Mouse (Mus musculus) neural tube, embryonic 12.5 days (tissue): ENCODE data around the gene Scd2. TPM values are rescaled to one million over a fixed set of nuclear protein-coding genes. Genes with fewer than 3 reads are reported as not detected.

Experiments
- ATAC-seq: fragments of 200-750 bp; cut with Nextera tagmentation; 2 replicates; pipeline ENCODE4 v1.8.0; 2017; ENCODE audit warnings: low read depth, mild to moderate bottlenecking, moderate TSS enrichment, moderate library complexity; ENCODE audit not compliant: low FRiP score
- H3K27ac ChIP-seq: fragments of 300-500 bp; sonication (generic); 2 replicates; pipeline ENCODE4 v1.5.1; 2016
- H3K27me3 ChIP-seq: fragments of 300-500 bp; sonication (generic); replicated peaks from 2 replicates; pipeline ENCODE4 v1.6.1; 2016; ENCODE audit warnings: mild to moderate bottlenecking
- H3K36me3 ChIP-seq: fragments of 300-500 bp; sonication (generic); 2 replicates; pipeline ENCODE4 v1.6.1; 2016; ENCODE audit warnings: mild to moderate bottlenecking
- H3K4me1 ChIP-seq: fragments of 300-500 bp; sonication (generic); 2 replicates; pipeline ENCODE4 v1.6.1; 2016
- H3K4me2 ChIP-seq: fragments of 300-500 bp; sonication (generic); replicated peaks from 2 replicates; pipeline ENCODE4 v1.6.1; 2016; ENCODE audit warnings: mild to moderate bottlenecking
- H3K4me3 ChIP-seq: fragments of 300-500 bp; sonication (generic); 2 replicates; pipeline ENCODE4 v1.5.1; 2016
- H3K9ac ChIP-seq: fragments of 300-500 bp; sonication (generic); 2 replicates; pipeline ENCODE4 v1.6.1; 2016; ENCODE audit warnings: mild to moderate bottlenecking
- H3K9me3 ChIP-seq: fragments of 300-500 bp; sonication (generic); 2 replicates; pipeline ENCODE4 v1.6.1; 2016; ENCODE audit warnings: mild to moderate bottlenecking
- WGBS: fragments of 180-500 bp; shearing (Covaris S2); methylation state at CpG from one replicate; pipeline ENCODE4 v1.1.7; 2016; 5-methylcytosine and 5-hydroxymethylcytosine counted together
- polyA plus RNA-seq: library from polyadenylated mRNA; unstranded; fragments of >200 nt; fragmentation: Nextera tagmentation; extraction: Ambion mirVana; gene quantifications from 2 replicates; pipeline ENCODE4 v1.2.1, GENCODE M21; 2016

Scd2 gene
- polyA plus RNA-seq, 1 experiment from 2014 or later: 371 TPM

DNA sequence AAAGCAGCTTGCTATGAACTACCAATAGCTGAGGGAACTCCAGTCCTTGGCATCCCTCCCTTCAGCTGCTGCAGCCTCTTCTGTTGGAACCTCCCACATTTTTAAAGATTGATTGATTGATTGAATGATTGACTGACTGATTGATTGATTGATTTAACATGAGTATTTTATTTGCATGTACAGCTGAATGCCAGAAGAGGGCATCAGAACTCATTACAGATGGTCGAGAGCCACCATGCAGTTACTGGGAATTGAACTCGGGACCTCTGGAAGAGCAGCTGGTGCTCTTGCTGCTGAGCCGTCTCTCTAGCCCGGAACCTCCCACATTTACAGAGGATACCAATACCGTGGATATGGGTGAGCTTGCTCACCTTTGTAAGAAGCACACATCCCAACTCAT, 33.0 kb upstream of the Scd2 start:
- Histone ChIP-seq H3K4me3 (no peak overlapping the region), H3K4me2 (no peak overlapping the region), H3K27me3 (no peaks in the 10 kb centered on the region), H3K9me3 (no peaks in the 10 kb centered on the region), H3K27ac (no peak overlapping the region), H3K4me1 (peaks cover 7% of the 10 kb centered on the region), H3K9ac (no peak overlapping the region), H3K36me3 (no peaks in the 10 kb centered on the region)
- 83% methylated on average over 5 of the region's 5 CpGs for WGBS
- ATAC-seq: no peak

GRCm38 (mm10) chr19:44261774-44262173, 31.7 kb upstream of the Scd2 start:
- H3K27ac ChIP-seq: no peak overlapping the region
- no peaks in the 10 kb centered on the region for H3K9me3 ChIP-seq
- no peaks in the 10 kb centered on the region for H3K27me3 ChIP-seq
- 76% methylated on average over 7 of the region's 7 CpGs for WGBS
- H3K4me2 ChIP-seq: no peak overlapping the region
- H3K36me3 ChIP-seq: no peaks in the 10 kb centered on the region
- H3K4me1 ChIP-seq: peaks cover 15% of the 10 kb centered on the region
- no peak overlapping the region for H3K4me3 ChIP-seq
- ATAC-seq: no peak
- no peak overlapping the region for H3K9ac ChIP-seq

GRCm38 (mm10) chr19:44263581-44263980, 29.9 kb upstream of the Scd2 start:
- no peaks in the 10 kb centered on the region for H3K27me3 ChIP-seq
- H3K4me3 ChIP-seq: no peak overlapping the region
- no peak overlapping the region for H3K27ac ChIP-seq
- H3K4me2 ChIP-seq: no peak overlapping the region
- H3K4me1 ChIP-seq: peaks cover 24% of the 10 kb centered on the region
- ATAC-seq: no peak
- no peaks in the 10 kb centered on the region for H3K36me3 ChIP-seq
- H3K9ac ChIP-seq: no peak overlapping the region
- H3K9me3 ChIP-seq: no peaks in the 10 kb centered on the region
- 80% methylated on average over 3 of the region's 3 CpGs for WGBS

DNA sequence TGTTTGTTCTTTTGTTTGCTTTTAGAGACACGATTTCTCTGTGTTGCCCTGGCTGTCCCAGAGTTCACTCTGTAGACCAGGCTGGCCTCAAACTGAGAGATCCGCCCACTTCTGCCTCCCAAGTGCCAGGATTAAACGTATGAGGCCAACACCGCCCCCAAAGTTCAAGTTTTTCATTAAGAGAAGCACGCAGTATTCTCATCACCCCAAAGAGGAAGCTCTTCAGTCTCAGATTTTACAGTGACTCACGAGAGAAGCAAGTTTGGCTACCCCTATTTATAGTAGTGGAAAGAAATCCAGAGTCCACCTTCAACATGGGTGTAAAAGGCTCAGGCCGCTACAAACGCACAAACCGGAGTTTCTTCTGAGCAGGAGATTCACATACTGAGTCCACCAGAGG, 29.2 kb upstream of the Scd2 start:
- Histone ChIP-seq H3K27ac (no peak overlapping the region), H3K4me1 (peaks cover 24% of the 10 kb centered on the region), H3K4me3 (no peak overlapping the region), H3K4me2 (no peak overlapping the region), H3K36me3 (no peaks in the 10 kb centered on the region), H3K9me3 (no peaks in the 10 kb centered on the region), H3K27me3 (no peaks in the 10 kb centered on the region), H3K9ac (no peak overlapping the region)
- WGBS: 76% methylated on average over 9 of the region's 9 CpGs
- ATAC-seq: no peak

GRCm38 (mm10) chr19:44265300-44265699, 28.2 kb upstream of the Scd2 start:
- Histone ChIP-seq H3K4me3 (no peak overlapping the region), H3K27me3 (no peaks in the 10 kb centered on the region), H3K4me2 (no peak overlapping the region), H3K36me3 (no peaks in the 10 kb centered on the region), H3K27ac (no peak overlapping the region), H3K9me3 (no peaks in the 10 kb centered on the region), H3K4me1 (peaks cover 24% of the 10 kb centered on the region), H3K9ac (no peak overlapping the region)
- 16% methylated on average over 7 of the region's 7 CpGs for WGBS
- ATAC-seq: no peak

DNA sequence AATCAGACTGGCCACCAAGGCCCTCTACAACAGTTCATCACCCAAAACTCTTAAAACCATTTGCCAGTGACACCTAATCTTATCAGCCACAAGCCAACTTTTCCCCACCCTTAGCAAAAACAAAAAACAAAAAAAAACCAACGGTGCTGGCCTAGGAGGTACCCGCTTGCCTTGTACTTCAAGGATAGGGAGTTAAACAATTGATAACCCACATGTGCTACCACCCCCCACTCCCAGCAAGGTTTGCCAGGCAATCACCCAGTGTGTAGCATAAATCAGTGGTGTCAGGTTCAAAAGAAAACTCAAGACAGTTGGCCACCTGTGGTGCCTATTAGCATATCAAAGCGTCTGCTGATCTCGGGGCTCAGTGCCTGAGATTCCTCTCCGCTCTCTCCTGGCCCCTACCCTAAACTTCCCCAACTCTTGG, 27.6 kb upstream of the Scd2 start:
- Histone ChIP-seq H3K4me1 (peaks cover 24% of the 10 kb centered on the region), H3K4me3 (no peak overlapping the region), H3K36me3 (no peaks in the 10 kb centered on the region), H3K27me3 (no peaks in the 10 kb centered on the region), H3K9ac (no peak overlapping the region), H3K9me3 (no peaks in the 10 kb centered on the region), H3K4me2 (peak overlapping the region; percentile 82), H3K27ac (no peak overlapping the region)
- ATAC-seq: peak; percentile 48; the same call in 1 of the 2 replicates
- 12% methylated on average over 5 of the region's 5 CpGs for WGBS

DNA sequence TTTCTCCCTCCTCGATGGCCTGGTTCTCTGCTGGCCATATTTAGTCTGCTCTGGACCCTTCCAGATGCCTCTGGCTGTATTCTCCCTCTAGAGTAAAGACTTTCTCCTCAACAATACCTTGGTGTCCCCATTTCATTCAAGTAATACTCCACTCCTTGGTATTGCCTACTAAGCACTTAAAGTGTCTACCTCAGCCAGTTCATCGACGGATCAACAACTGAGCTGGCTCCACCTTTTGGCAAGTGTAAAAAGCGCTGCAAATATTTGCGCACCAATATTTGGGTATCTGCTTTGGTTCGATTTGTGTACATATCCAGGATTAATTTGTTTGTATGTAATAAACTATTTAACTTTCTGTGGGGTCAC, 27.0 kb upstream of the Scd2 start:
- H3K36me3 ChIP-seq: no peaks in the 10 kb centered on the region
- peak overlapping the region; percentile 91 for H3K27ac ChIP-seq
- H3K27me3 ChIP-seq: no peaks in the 10 kb centered on the region
- H3K4me2 ChIP-seq: peak overlapping the region; percentile 82
- H3K4me3 ChIP-seq: peak overlapping the region; percentile 51; the same call in 1 of the 2 replicates
- peak overlapping the region; percentile 71 for H3K9ac ChIP-seq
- peak; percentile 18; the same call in 1 of the 2 replicates for ATAC-seq
- WGBS: 3% methylated on average over 6 of the region's 6 CpGs
- H3K4me1 ChIP-seq: peaks cover 24% of the 10 kb centered on the region
- H3K9me3 ChIP-seq: no peaks in the 10 kb centered on the region

DNA sequence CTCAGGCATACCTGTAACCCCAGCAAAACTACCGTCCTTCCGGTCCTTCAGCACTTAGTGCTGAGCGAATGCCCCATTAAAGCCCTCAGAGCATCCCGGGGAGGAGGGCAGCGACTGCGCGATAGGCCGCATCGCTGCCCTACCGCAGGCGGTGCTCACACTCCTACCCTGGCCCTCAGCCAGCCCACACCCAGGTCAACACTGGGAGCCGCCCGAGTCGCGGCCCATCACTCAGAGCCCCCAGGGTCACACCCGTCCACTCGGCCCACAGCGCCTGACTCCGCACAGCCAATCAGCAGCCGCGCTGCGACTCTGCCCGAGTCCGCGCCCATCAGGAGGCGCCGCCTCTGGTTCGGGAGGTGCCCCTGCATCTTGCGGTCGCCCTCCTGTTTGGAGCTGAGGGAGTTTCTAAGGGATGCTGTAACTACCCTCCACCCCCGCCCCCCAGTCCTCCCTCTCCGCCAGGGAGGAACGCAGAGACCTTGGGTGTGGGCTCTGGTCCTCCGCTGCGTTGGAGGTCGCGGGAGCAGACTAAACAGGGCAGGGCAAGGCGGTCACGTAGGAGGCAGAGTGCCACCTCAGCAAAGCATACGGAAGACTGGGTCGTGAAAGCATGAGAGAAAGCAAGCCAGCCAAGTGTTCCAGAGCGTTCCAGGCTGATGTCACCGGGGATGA, 26.5 kb upstream of the Scd2 start:
- peak; percentile 97 for ATAC-seq
- H3K27ac ChIP-seq: peak overlapping the region; percentile 91
- peak overlapping the region; percentile 71 for H3K9ac ChIP-seq
- WGBS: under 1% methylated on average over 43 of the region's 43 CpGs
- peaks cover 24% of the 10 kb centered on the region for H3K4me1 ChIP-seq
- H3K4me3 ChIP-seq: peak overlapping the region; percentile 51
- peak overlapping the region; percentile 82 for H3K4me2 ChIP-seq
- no peaks in the 10 kb centered on the region for H3K36me3 ChIP-seq
- no peaks in the 10 kb centered on the region for H3K27me3 ChIP-seq
- H3K9me3 ChIP-seq: no peaks in the 10 kb centered on the region

- Histone ChIP-seq H3K27me3 (no peaks in the 10 kb centered on the region), H3K27ac (peak overlapping the region; percentile 91; the same call in 1 of the 2 replicates), H3K9ac (peak overlapping the region; percentile 71), H3K4me1 (peaks cover 24% of the 10 kb centered on the region), H3K9me3 (no peaks in the 10 kb centered on the region), H3K4me3 (peak overlapping the region; percentile 51), H3K4me2 (peak overlapping the region; percentile 82), H3K36me3 (no peaks in the 10 kb centered on the region)
- no peak for ATAC-seq
- 13% methylated on average over 18 of the region's 18 CpGs for WGBS
Observed at GRCm38 (mm10) chr19:44267499-44268002, 25.9 kb upstream of the Scd2 start.

GRCm38 (mm10) chr19:44273711-44274110, 19.8 kb upstream of the Scd2 start:
- WGBS: 76% methylated on average over 4 of the region's 4 CpGs
- Histone ChIP-seq H3K27ac (no peak overlapping the region), H3K27me3 (no peaks in the 10 kb centered on the region), H3K9ac (no peak overlapping the region), H3K9me3 (no peaks in the 10 kb centered on the region), H3K4me1 (no peaks in the 10 kb centered on the region), H3K4me2 (no peak overlapping the region), H3K4me3 (no peak overlapping the region), H3K36me3 (no peaks in the 10 kb centered on the region)
- no peak for ATAC-seq

DNA sequence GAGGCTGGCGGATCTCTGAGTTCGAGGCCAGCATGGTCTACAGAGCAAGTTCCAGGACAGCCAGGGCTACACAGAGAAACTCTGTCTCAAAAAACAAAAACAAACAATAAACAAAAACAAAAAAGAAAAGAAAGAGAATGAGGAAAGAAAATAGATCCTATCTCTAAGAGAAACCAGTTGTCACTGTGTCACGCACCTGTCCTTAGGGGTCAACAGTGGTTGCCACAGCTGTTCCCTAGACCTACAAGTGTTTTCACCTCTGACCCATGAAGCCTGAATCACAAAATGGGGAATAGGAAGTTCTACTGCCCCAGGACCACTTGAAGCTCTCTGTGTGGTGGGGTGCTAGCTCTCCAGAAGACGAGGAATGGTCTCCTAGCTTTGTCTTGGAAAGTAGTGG, 19.0 kb upstream of the Scd2 start:
- H3K4me1 ChIP-seq: no peaks in the 10 kb centered on the region
- 87% methylated on average over 4 of the region's 4 CpGs for WGBS
- no peaks in the 10 kb centered on the region for H3K36me3 ChIP-seq
- H3K27ac ChIP-seq: no peak overlapping the region
- H3K9me3 ChIP-seq: no peaks in the 10 kb centered on the region
- H3K27me3 ChIP-seq: no peaks in the 10 kb centered on the region
- no peak for ATAC-seq
- H3K4me3 ChIP-seq: no peak overlapping the region
- H3K4me2 ChIP-seq: no peak overlapping the region
- no peak overlapping the region for H3K9ac ChIP-seq

DNA sequence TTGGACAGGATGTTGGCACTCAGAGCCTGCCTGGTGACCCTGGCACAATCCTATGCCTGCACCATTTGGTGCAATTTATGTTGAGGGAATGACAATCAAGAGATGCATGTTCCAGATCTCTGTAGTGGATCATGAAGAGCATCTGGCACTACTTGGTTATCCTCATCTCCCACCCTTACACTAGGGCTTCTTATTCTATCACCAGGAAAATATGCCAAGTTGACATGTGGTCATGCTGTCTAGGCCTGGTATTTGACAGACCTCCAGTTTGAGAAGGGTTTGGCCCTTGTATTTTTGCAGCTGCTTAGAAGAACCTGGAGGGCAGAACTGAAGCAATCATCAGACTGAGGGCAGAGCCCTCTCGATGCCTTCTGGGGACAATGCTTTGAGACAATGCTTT, 18.1 kb upstream of the Scd2 start:
- H3K9me3 ChIP-seq: no peaks in the 10 kb centered on the region
- H3K4me1 ChIP-seq: peaks cover 4% of the 10 kb centered on the region
- no peak overlapping the region for H3K27ac ChIP-seq
- no peaks in the 10 kb centered on the region for H3K27me3 ChIP-seq
- H3K4me2 ChIP-seq: no peak overlapping the region
- 97% methylated on average over 1 of the region's 1 CpGs for WGBS
- H3K9ac ChIP-seq: no peak overlapping the region
- no peak overlapping the region for H3K4me3 ChIP-seq
- ATAC-seq: no peak
- no peaks in the 10 kb centered on the region for H3K36me3 ChIP-seq

DNA sequence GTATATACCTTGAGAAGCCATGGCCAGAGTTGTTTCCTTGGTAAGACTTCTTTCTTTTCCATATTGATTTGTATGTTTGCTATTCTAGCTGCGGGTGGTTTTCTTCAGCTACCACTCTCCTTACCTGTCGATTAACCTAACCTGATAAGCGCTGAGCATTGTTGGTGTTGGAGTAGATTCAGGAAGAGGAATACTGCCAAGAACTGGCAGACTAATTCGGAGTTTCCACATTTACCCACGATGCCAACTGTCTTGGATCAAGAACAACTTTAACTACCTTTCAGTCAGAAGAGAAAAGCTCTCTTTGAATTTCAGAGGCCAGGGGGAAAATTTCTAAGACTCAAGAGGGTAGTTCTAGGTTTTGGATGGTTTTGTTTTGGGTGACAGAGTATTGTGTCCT, 16.6 kb upstream of the Scd2 start:
- H3K4me3 ChIP-seq: no peak overlapping the region
- H3K27me3 ChIP-seq: no peaks in the 10 kb centered on the region
- ATAC-seq: no peak
- peaks cover 12% of the 10 kb centered on the region for H3K4me1 ChIP-seq
- H3K36me3 ChIP-seq: no peaks in the 10 kb centered on the region
- no peak overlapping the region for H3K9ac ChIP-seq
- WGBS: 93% methylated on average over 5 of the region's 5 CpGs
- no peak overlapping the region for H3K4me2 ChIP-seq
- no peak overlapping the region for H3K27ac ChIP-seq
- no peaks in the 10 kb centered on the region for H3K9me3 ChIP-seq
